Mouse (Mus musculus): ENCODE measurements around the gene Syn2. TPM values are rescaled to one million over a fixed set of nuclear protein-coding genes. Genes with fewer than 3 reads are reported as not detected.

Gene Syn2
- polyA plus RNA-seq, 1 experiment, result 0.12 TPM

DNA sequence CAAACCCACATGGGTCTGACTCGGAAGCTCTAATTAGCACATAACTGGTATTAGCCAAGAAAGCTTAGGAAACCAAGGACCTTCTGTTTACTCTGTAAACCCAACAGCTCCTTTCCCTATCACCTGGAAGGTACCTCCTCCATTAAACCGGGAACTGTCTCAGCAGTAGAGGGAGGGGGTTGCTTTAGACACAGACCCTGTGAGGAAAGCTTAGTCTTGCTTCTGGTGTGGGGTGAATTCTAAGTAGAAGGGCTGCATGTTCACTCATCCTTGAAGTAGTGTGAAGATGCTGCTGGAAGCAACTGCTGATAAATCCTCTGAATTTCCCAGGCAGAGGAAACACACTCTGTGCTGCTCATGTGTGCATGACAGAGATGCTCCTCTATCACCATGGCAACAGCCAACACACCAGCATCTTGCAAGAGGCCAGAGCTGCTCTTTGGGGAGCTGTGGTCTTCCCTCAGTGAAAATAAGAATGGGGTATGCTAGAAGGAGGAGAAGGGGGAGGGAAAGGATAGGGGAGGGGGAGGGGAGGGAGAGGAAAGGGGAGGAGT, 8.4 kb upstream of the Syn2 start:
- no peak for TF ChIP-seq CEBPB (IDR thresholded peaks at IDR 0.05; ENCODE audit: low read depth)
- no peak for TF ChIP-seq MAX (IDR thresholded peaks at IDR 0.05)
- TF ChIP-seq CTCF (IDR thresholded peaks at IDR 0.05; ENCODE audit: control insufficient read depth, insufficient read depth, insufficient read length), result no peak
- no peak for TF ChIP-seq MYOD1 (IDR thresholded peaks at IDR 0.05; ENCODE audit: control insufficient read depth, insufficient read length, low read depth)
- TF ChIP-seq USF1 (IDR thresholded peaks at IDR 0.05; ENCODE audit: low read depth), result no peak
- TF ChIP-seq FOSL1 (IDR thresholded peaks at IDR 0.05; ENCODE audit: insufficient read depth, low read length, poor library complexity, severe bottlenecking), result no peak
- no peak for TF ChIP-seq MYOG (IDR thresholded peaks at IDR 0.05; ENCODE audit: control insufficient read depth, extremely low read depth, insufficient read length)
- H3K27me3 ChIP-seq (ENCODE audit: control insufficient read depth, insufficient read depth, insufficient read length), result no peaks in the 10 kb centered on the region
- no peaks in the 10 kb centered on the region for H3K36me3 ChIP-seq (ENCODE audit: control insufficient read depth, insufficient read depth)
- H3K79me3 ChIP-seq (ENCODE audit: low read depth), result no peaks in the 10 kb centered on the region
- no peak overlapping the region for H3K4me3 ChIP-seq (ENCODE audit: insufficient read depth, poor library complexity, severe bottlenecking)
- H3K79me2 ChIP-seq (ENCODE audit: control insufficient read depth, insufficient read depth), result no peaks in the 10 kb centered on the region
- no peak overlapping the region for H3ac ChIP-seq (ENCODE audit: control insufficient read depth, insufficient read length, low read depth)

DNA sequence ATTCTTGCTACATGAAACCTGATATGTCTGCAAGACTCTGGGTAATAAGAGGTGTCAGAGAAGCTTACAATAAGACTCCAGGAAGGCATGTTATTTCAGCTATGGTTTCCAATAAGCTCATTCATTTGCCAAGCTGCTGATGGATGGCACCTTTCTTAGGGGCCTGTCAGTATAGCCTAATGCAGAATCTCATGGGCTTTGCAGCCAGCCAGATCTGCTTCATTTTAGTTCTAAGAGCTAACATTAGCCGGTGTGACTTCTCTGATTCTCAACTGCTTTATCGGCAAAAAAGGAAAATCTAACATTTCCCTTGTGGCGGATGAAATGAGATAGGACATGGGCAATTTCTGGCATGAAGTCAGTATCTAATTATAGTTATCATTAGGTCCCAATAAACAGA, 7.9 kb upstream of the Syn2 start:
- no peaks in the 10 kb centered on the region for H3K79me2 ChIP-seq (ENCODE audit: control insufficient read depth, insufficient read depth)
- no peaks in the 10 kb centered on the region for H3K79me3 ChIP-seq (ENCODE audit: low read depth)
- no peaks in the 10 kb centered on the region for H3K36me3 ChIP-seq (ENCODE audit: control insufficient read depth, insufficient read depth)
- no peak overlapping the region for H3K4me3 ChIP-seq (ENCODE audit: insufficient read depth, poor library complexity, severe bottlenecking)
- H3K27me3 ChIP-seq (ENCODE audit: control insufficient read depth, insufficient read depth, insufficient read length), result no peaks in the 10 kb centered on the region
- no peak for TF ChIP-seq CEBPB (IDR thresholded peaks at IDR 0.05; ENCODE audit: low read depth)
- no peak overlapping the region for H3ac ChIP-seq (ENCODE audit: control insufficient read depth, insufficient read length, low read depth)

DNA sequence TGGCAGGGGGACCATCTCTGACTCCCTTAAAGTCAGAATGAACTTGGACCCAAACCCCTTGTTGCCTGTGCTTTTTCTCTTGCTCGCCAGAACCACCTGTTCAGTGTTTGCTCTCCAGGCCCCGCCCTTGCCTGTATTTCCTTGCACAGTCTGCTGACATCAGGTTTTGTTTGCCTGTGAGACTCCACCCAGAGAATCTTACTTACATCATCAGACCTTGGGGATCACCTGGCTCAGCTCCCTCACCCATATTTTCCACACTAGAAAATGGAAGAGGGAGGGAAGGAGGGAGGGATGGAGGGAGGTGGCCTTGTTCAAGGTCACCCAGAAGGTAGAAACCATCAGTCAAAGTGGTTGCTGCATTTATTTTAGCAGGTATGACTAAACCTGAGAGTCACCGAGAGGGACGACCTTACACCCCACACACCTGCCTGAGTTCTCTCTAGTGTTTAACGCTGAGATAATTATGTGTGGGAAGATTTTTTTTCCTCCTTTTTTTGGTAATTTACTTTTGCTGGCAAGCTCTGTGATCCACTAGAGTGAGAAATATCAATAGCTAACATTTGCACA, 7.4 kb upstream of the Syn2 start:
- H3K27me3 ChIP-seq (ENCODE audit: control insufficient read depth, insufficient read depth, insufficient read length), result no peaks in the 10 kb centered on the region
- H3ac ChIP-seq (ENCODE audit: control insufficient read depth, insufficient read length, low read depth), result no peak overlapping the region
- H3K79me3 ChIP-seq (ENCODE audit: low read depth), result no peaks in the 10 kb centered on the region
- H3K4me3 ChIP-seq (ENCODE audit: insufficient read depth, poor library complexity, severe bottlenecking), result no peak overlapping the region
- no peaks in the 10 kb centered on the region for H3K79me2 ChIP-seq (ENCODE audit: control insufficient read depth, insufficient read depth)
- TF ChIP-seq USF1 (IDR thresholded peaks at IDR 0.05; ENCODE audit: low read depth), result no peak
- TF ChIP-seq CTCF (IDR thresholded peaks at IDR 0.05; ENCODE audit: control insufficient read depth, insufficient read depth, insufficient read length), result no peak
- no peak for TF ChIP-seq MYOG (IDR thresholded peaks at IDR 0.05; ENCODE audit: control insufficient read depth, extremely low read depth, insufficient read length)
- no peak for TF ChIP-seq MYOD1 (IDR thresholded peaks at IDR 0.05; ENCODE audit: control insufficient read depth, insufficient read length, low read depth)
- no peak for TF ChIP-seq MAX (IDR thresholded peaks at IDR 0.05)
- H3K36me3 ChIP-seq (ENCODE audit: control insufficient read depth, insufficient read depth), result no peaks in the 10 kb centered on the region

DNA sequence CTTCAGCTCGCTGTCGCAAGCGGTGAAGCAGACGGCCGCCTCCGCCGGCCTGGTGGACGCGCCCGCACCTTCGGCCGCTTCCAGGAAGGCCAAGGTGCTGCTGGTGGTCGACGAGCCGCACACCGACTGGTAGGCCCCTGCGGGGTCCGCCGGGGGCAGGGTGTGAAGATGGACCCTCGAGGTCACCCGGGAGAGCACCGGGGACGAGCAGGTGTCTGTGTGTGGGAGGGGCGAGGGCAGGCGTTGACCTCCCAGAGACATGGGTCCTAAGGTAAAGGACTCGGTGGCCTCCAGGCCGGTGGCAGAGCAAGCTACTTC, 589 bp downstream of the Syn2 start:
- H3ac ChIP-seq (ENCODE audit: control insufficient read depth, insufficient read length, low read depth), result no peak overlapping the region
- H3K4me3 ChIP-seq (ENCODE audit: insufficient read depth, poor library complexity, severe bottlenecking), result no peak overlapping the region
- no peaks in the 10 kb centered on the region for H3K36me3 ChIP-seq (ENCODE audit: control insufficient read depth, insufficient read depth)
- no peaks in the 10 kb centered on the region for H3K79me2 ChIP-seq (ENCODE audit: control insufficient read depth, insufficient read depth)
- no peaks in the 10 kb centered on the region for H3K79me3 ChIP-seq (ENCODE audit: low read depth)
- TF ChIP-seq FOSL1 (IDR thresholded peaks at IDR 0.05; ENCODE audit: insufficient read depth, low read length, poor library complexity, severe bottlenecking), result no peak
- TF ChIP-seq MYOG (IDR thresholded peaks at IDR 0.05; ENCODE audit: control insufficient read depth, extremely low read depth, insufficient read length), result no peak
- H3K27me3 ChIP-seq (ENCODE audit: control insufficient read depth, insufficient read depth, insufficient read length), result peaks cover 18% of the 10 kb centered on the region

DNA sequence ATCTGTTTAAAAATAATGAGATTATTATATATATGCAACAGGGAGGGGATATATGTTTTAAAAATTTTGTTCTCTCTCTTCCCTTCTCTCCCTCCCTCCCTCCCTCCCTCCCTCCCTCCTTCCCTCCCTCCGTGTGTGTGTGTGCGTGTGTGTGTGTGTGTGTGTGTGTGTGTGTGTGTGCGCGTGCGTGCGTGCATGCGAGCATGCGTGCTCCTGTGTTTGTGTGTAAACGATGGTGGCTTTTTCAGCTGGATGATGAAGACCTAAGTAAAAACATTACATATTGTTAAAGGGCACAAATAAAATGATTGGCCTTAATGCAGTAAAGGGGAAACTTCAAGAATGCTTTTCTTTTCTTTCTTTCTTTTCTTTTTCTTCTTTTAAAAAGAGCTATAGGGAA, 1.5 kb downstream of the Syn2 start:
- no peaks in the 10 kb centered on the region for H3K36me3 ChIP-seq (ENCODE audit: control insufficient read depth, insufficient read depth)
- H3K27me3 ChIP-seq (ENCODE audit: control insufficient read depth, insufficient read depth, insufficient read length), result peaks cover 18% of the 10 kb centered on the region
- no peak overlapping the region for H3K4me3 ChIP-seq (ENCODE audit: insufficient read depth, poor library complexity, severe bottlenecking)
- TF ChIP-seq FOSL1 (IDR thresholded peaks at IDR 0.05; ENCODE audit: insufficient read depth, low read length, poor library complexity, severe bottlenecking) (no peak), USF1 (IDR thresholded peaks at IDR 0.05; ENCODE audit: low read depth) (no peak), MYOG (IDR thresholded peaks at IDR 0.05; ENCODE audit: control insufficient read depth, extremely low read depth, insufficient read length) (no peak), CEBPB (IDR thresholded peaks at IDR 0.05; ENCODE audit: low read depth) (no peak), MAX (IDR thresholded peaks at IDR 0.05) (no peak), CTCF (IDR thresholded peaks at IDR 0.05; ENCODE audit: control insufficient read depth, insufficient read depth, insufficient read length) (no peak), MYOD1 (IDR thresholded peaks at IDR 0.05; ENCODE audit: control insufficient read depth, insufficient read length, low read depth) (no peak)
- no peaks in the 10 kb centered on the region for H3K79me3 ChIP-seq (ENCODE audit: low read depth)
- H3ac ChIP-seq (ENCODE audit: control insufficient read depth, insufficient read length, low read depth), result no peak overlapping the region
- H3K79me2 ChIP-seq (ENCODE audit: control insufficient read depth, insufficient read depth), result no peaks in the 10 kb centered on the region

DNA sequence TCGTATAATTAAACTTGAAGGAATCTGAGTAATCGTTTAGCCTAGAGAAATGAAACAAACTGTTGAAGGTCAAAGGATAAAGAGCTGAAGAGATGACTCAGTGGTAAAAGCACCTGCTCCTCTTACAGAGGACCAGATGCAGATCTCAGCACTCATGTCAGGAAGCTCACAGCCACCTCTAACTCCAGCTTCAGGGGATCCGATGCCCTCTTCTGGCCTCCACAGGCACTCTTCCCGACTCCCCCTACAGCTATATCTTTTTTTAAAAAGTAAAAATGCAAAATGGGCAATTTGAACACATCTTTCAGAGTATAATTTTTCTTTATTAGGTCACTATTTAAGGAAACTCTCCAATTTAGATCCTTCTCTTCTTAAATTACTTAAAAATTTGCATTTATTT, 6.7 kb downstream of the Syn2 start:
- Histone ChIP-seq H3K79me2 (ENCODE audit: control insufficient read depth, insufficient read depth) (no peaks in the 10 kb centered on the region), H3K27me3 (ENCODE audit: control insufficient read depth, insufficient read depth, insufficient read length) (peaks cover 3% of the 10 kb centered on the region), H3ac (ENCODE audit: control insufficient read depth, insufficient read length, low read depth) (no peak overlapping the region), H3K79me3 (ENCODE audit: low read depth) (no peaks in the 10 kb centered on the region), H3K36me3 (ENCODE audit: control insufficient read depth, insufficient read depth) (no peaks in the 10 kb centered on the region), H3K4me3 (ENCODE audit: insufficient read depth, poor library complexity, severe bottlenecking) (no peak overlapping the region)
- TF ChIP-seq CTCF (IDR thresholded peaks at IDR 0.05; ENCODE audit: control insufficient read depth, insufficient read depth, insufficient read length) (no peak), MYOD1 (IDR thresholded peaks at IDR 0.05; ENCODE audit: control insufficient read depth, insufficient read length, low read depth) (no peak), MAX (IDR thresholded peaks at IDR 0.05) (no peak), CEBPB (IDR thresholded peaks at IDR 0.05; ENCODE audit: low read depth) (no peak), MYOG (IDR thresholded peaks at IDR 0.05; ENCODE audit: control insufficient read depth, extremely low read depth, insufficient read length) (no peak)

All from C2C12 (cell line).